Mouse (Mus musculus) T-helper 17 cell (primary cell): ENCODE measurements around the gene Asb7.

Experiments used
- in situ Hi-C, 2 experiments: fragments of 300-600 bp; cut with MboI, MseI; formaldehyde crosslinking; loops; 1 replicate in 1 of 2; 2 replicates in 1 of 2; pipeline ENCODE4 v1.15.1; 2025; ENCODE audit warnings: high pct_unique_total_duplicates in 2 of 2

Gene Asb7

GRCm38 (mm10) chr7:66660291-66660690 is 29.1 kb downstream of the Asb7 start:
- in situ Hi-C loops: loop anchor here in 1 of 2 experiments (25.0 kb wide), 1 partner anchor 348 kb away; no protein-coding TSS in a partner anchor

GRCm38 (mm10) chr7:66655471-66655870 is 33.9 kb downstream of the Asb7 start:
- in situ Hi-C loops: loop anchor here (5.0 to 25.0 kb wide), 2 partner anchors 218 to 343 kb away; no protein-coding TSS in a partner anchor

GRCm38 (mm10) chr7:66653596-66653995 is 35.8 kb downstream of the Asb7 start:
- in situ Hi-C loops: loop anchor here in 1 of 2 experiments (25.0 kb wide), 1 partner anchor 341 kb away; no protein-coding TSS in a partner anchor

GRCm38 (mm10) chr7:66652216-66652615 is 37.2 kb downstream of the Asb7 start:
- in situ Hi-C loops: loop anchor here in 1 of 2 experiments (25.0 kb wide), 1 partner anchor 340 kb away; no protein-coding TSS in a partner anchor

- in situ Hi-C loops: loop anchor here in 1 of 2 experiments (25.0 kb wide), 1 partner anchor 339 kb away; no protein-coding TSS in a partner anchor
Measured at GRCm38 (mm10) chr7:66650883-66651282, 38.5 kb downstream of the Asb7 start.

GRCm38 (mm10) chr7:66649181-66649580 is 40.2 kb downstream of the Asb7 start:
- in situ Hi-C loops: loop anchor here in 1 of 2 experiments (25.0 kb wide), 1 partner anchor 1813 kb away; no protein-coding TSS in a partner anchor

- in situ Hi-C loops: loop anchor here in 1 of 2 experiments (25.0 kb wide), 1 partner anchor 1817 kb away; no protein-coding TSS in a partner anchor
Measured at GRCm38 (mm10) chr7:66645736-66646135, 43.7 kb downstream of the Asb7 start.

- in situ Hi-C loops: loop anchor here in 1 of 2 experiments (25.0 kb wide), 1 partner anchor 1829 kb away; no protein-coding TSS in a partner anchor
Measured at GRCm38 (mm10) chr7:66633351-66633750, 56.0 kb downstream of the Asb7 start.

GRCm38 (mm10) chr7:66630154-66630800 is 59.1 kb downstream of the Asb7 start:
- in situ Hi-C loops: loop anchor here in 1 of 2 experiments (25.0 kb wide), 1 partner anchor 1832 kb away; no protein-coding TSS in a partner anchor

- in situ Hi-C loops: loop anchor here in 1 of 2 experiments (25.0 kb wide), 1 partner anchor 1833 kb away; no protein-coding TSS in a partner anchor
Measured at GRCm38 (mm10) chr7:66629419-66629818, 60.0 kb downstream of the Asb7 start.

- in situ Hi-C loops: no loop called here
Measured at GRCm38 (mm10) chr7:66623436-66623835, 66.0 kb downstream of the Asb7 start.

GRCm38 (mm10) chr7:66601846-66602245 is 87.5 kb downstream of the Asb7 start:
- in situ Hi-C loops: no loop called here

GRCm38 (mm10) chr7:66600622-66601610 is 88.5 kb downstream of the Asb7 start:
- in situ Hi-C loops: no loop called here

GRCm38 (mm10) chr7:66600126-66600525 is 89.3 kb downstream of the Asb7 start:
- in situ Hi-C loops: no loop called here

GRCm38 (mm10) chr7:66597900-66598299 is 91.5 kb downstream of the Asb7 start:
- in situ Hi-C loops: no loop called here
